Mouse (Mus musculus) liver, postnatal 0 days (tissue): ENCODE results near the gene Spata31d1b.

Experiments used
- CTCF ChIP-seq: sonication (generic); IDR thresholded peaks from 2 replicates; pipeline ENCODE4 v1.5.1; 2016; ENCODE audit warnings: antibody characterized with exemption, low read depth
- EP300 ChIP-seq: IDR thresholded peaks from 2 replicates; pipeline ENCODE4 v1.6.1; 2016; ENCODE audit warnings: antibody characterized with exemption, low read depth, mild to moderate bottlenecking

DNA sequence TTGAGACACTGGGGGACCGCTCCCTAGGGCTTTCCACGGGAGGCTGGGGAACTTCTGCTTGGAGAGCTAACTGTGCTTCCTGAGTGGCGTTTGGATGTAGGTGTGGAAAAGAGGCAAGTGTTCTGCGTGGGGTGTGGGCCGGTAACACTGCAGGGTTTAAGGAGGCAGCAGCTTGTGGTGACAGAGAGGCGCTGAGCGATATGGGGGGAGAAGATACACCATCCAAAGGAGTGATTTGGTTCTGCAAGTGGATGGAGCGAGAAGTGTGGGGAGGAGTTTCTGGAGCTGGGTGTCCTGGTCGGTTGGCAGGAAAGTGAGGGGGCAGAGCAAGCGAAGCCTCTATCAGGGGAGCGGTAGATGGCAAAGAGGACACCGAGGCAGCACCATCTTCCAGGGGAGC is 8.6 kb upstream of the Spata31d1b start:
- TF ChIP-seq CTCF (no peak), EP300 (no peak)
